Mouse (Mus musculus): ENCODE data around the gene Faf1.

- TF ChIP-seq POLR2A (IDR thresholded peaks at IDR 0.05; ENCODE audit: control insufficient read depth, low read depth, low read length) (no peak), CTCF (IDR thresholded peaks at IDR 0.05; ENCODE audit: control insufficient read depth, insufficient read depth, insufficient replicate concordance, low read depth, low read length) (no peak)
Observed at GRCm38 (mm10) chr4:109960201-109960935, 284.0 kb downstream of the Faf1 start.
